Mouse (Mus musculus): Measurements from ENCODE around the gene Csmd2. TPM values are rescaled to one million over a fixed set of nuclear protein-coding genes. Genes with fewer than 3 reads are reported as not detected.

Csmd2 gene
- 0.47 TPM for polyA plus RNA-seq (2014; fragmentation: Illumina TruSeq; extraction: RNeasy Lipid Tissue Mini Kit (QIAGEN cat#74804); ENCODE audit: low read depth, low replicate concordance)

DNA sequence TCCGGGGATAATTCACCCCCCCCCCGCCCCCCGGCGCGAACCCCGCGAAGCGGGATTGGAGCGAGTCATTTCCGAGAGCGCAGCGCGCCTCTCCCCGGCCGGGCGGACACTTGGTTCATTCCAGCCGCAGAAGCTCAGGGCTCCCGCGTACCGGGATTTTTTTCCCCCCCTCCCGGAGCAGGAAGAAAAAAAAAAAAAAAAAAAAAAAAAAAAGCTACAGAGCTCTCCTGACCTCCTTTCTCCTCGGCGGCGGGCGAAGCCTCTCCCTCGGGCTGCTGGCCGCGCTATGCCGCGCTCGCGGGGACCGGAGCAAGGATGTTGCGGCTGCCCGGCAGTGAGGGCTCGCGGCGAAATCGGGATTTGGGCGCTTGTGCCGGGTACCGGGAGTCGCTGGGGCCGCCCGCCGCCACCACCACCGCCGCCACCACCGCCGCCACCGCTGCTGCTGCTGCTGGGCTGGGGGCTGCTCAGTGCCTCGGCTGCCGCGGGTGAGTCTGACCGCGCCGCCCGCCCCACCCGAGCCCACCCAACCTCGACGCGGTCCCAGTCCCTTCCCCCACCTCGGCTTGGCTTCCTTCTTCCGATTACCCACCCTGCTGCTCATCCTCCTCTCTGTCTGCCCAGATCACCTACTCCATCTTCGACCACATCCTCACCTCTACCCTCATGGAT, at the start of gene Csmd2:
Csmd2 (plus strand) TSS at position 74 of the 672 bp plus-strand sequence.

GRCm38 (mm10) chr4:127970901-127971868, 16.5 kb upstream of the Csmd2 start, which contains the start of gene CK137956:
Gene CK137956, minus strand, starts transcription at chr4:127970951.

GRCm38 (mm10) chr4:128260907-128261560, 273.4 kb downstream of the Csmd2 start, which contains the start of gene Hmgb4:
Gene Hmgb4, minus strand, starts transcription at chr4:128260957.

DNA sequence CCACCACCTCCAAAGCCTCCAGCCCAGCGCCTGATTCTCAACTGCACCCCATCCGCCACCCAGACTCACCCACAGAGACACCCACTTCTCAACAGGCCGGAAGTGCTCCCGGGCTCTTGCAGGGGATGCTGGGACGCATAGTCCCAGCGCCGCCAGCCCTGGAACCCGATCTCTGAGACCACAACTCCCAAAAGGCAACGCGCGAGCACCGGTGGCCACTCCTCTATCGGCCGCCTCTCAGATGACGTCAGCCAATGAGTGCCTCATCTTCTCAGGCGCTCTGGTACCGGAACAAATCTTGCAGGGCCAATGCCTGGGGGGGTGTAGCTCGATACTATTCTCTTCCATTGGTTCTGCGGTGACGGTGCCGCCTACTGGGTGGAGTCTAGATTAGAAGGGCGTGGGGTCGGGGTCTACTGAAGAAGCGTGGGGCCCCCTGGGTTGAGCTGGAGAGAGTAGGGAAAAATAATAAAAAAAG, 622.3 kb downstream of the Csmd2 start, which contains the start of gene Zscan20:
Zscan20 (minus strand) TSS at position 174 of the 478 bp plus-strand sequence.

Other genes with a start within 250 kb of the Csmd2 start
- 2.8 TPM for gene CK137956, start 16.9 kb upstream of the Csmd2 start, polyA plus RNA-seq (2014; fragmentation: Illumina TruSeq; extraction: RNeasy Lipid Tissue Mini Kit (QIAGEN cat#74804); ENCODE audit: low read depth, low replicate concordance)